Mouse (Mus musculus) bone marrow macrophage, adult 2 months (primary cell): ENCODE data around the gene Mkln1.

Experiments used
- CTCF ChIP-seq: IDR thresholded peaks from 2 replicates; pipeline ENCODE4 v1.5.1; 2012; ENCODE audit warnings: low read depth, mild to moderate bottlenecking, low read length, moderate library complexity
- POLR2A ChIP-seq: IDR thresholded peaks from 2 replicates; pipeline ENCODE4 v1.6.1; 2012; ENCODE audit warnings: mild to moderate bottlenecking, low read depth, low read length, borderline replicate concordance

DNA sequence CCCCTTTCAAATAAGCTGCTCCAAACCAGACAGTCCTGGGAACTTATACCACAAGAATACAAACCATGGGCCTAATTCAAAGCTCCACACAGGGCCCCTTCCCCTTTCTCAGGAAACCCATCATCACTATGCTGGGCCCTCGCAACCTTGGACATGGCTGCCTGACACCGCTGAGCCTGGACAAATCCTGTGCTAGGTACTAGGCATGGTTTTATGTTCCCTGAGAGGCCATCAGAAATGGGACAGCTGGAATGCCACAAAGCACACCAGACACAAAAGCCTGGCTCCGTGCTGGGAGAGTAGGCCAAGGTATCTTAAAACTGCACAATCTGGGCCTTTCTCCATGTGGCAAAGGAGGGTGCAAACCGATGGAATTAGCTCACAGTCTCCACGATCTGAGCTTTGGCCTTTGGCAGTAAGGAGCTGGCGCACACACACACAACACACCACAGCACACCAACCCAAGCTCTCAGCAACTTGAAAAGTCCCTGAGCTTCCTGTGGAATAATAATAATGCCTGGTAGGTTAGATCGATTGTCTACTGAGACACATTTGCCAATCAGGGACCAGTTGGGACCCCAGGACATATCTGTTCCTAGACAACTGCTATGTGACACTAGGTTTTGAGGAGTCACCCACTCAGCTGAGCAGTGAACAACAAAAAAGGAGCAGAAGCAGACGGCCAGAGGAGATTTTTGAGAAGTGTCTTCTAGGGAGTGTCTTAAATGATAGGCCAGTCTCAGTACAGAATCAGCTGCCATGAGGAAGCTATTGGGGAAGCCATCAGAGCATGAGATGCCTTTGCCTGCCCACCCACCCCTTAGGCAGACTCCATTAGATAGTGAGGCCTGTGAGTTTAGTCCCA, 123.2 kb downstream of the Mkln1 start:
- TF ChIP-seq CTCF (no peak), POLR2A (no peak)
